Mouse (Mus musculus) kidney, postnatal 36 days (tissue): ENCODE results near the gene Tm2d3.
A peak's percentile ranks its signal among the peaks of the same experiment; 100 is the strongest.

Experiments used
- DNase-seq, 2 experiments: peaks; one replicate each; pipeline ENCODE4 v3.0.0; 2021 to 2022; ENCODE audit warnings: mixed read lengths in 2 of 2

Tm2d3 gene

DNA sequence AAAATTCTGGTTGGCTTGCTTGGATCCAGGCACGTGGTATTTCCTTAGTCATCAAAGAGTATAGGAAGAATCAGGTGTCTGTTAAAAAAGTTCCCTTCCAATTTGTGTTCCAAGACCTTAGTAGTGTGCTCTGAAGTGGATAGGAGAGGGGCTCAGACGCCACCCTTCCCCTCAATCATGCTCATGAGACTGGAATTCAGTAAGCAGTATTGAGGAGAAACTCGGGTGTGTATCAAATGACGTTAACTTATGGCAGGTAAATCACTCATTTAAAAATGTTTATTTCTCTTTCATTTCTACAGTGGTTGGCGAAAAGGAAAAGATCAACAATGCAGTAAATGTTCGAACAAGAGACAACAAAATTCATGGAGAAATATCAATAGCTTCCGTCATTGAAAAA lies at the start of gene Tm2d3:
Tm2d3 (plus strand) TSS at position 301 of the 400 bp plus-strand sequence.
- DNase-seq = no peak

DNA sequence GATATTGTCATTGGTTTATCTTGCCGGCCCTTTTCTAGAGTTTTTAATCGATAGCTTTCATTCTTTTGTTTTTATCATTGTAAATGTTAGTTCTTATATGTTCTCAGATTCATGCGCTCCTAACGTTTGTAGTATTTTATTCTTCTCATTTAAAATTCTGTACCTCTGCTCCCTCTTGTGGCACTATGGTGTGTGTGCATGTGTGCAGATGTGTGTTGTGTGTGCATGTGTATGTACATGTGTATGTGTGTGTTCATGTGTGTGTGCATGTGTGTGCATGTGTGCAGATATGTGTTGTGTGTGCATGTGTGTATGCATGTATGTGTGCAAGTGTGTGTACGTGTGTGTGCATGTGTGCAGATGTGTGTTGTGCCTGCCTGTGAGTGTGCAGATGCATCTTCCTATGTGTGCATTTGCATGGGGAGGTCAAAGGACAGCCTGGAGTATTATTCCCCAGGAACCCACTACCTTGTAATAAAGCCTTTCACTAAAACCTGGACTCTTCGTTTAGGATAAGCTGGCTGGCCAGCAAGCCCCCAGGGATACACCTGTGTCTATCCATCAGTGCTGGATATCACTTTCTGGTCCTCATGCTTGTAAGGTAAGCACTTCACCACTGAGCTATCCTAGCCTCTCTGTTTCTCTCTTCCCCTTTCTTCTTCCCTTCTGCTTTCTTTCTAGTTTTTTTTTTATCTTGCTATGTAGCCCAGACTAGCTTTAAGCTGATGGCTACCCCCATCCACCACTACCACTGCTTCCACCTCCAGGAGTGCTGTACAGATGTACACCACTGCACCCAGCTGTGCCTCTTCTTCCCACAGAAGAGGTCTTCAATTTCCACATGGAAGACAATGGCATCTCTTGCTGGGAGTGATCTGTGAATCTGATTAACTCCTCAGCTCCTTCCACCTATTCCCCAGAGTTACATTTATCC lies 48.3 kb upstream of the Tm2d3 start:
- peak in 1 of 2 experiments; percentile 6 for DNase-seq

DNA sequence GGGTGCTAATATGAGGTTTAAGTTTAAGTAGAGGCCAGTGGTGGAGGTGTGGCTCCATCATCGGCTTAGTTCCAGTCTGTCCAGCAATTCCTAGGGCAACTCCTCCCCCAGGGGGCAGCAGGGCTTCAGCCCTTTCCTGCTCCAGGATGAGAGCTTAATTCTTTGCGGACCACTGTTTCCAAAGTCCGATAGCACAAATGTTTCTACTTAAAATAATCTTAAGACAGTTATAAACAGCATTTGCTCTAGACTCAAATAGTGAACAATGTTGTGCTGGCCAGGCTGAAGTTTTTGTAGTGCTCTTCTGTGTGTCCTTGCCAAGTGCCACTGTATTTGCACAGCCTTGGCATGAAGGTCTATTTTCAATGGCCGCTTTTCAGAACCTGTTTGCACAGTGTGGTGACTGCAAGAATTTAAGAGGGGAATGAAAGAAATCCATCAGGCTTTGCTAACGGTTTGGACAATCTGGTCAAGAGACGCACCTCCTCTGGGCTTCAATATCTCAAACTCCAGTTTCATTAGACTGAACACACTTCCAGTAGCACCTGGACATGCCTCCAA lies 47.0 kb upstream of the Tm2d3 start:
- no peak for DNase-seq

- peak; percentile 97 to 99 for DNase-seq
Measured at GRCm38 (mm10) chr7:65644643-65645351, 46.2 kb upstream of the Tm2d3 start, which contains the start of gene Tarsl2. Gene Tarsl2, plus strand, starts transcription at chr7:65644898.

DNA sequence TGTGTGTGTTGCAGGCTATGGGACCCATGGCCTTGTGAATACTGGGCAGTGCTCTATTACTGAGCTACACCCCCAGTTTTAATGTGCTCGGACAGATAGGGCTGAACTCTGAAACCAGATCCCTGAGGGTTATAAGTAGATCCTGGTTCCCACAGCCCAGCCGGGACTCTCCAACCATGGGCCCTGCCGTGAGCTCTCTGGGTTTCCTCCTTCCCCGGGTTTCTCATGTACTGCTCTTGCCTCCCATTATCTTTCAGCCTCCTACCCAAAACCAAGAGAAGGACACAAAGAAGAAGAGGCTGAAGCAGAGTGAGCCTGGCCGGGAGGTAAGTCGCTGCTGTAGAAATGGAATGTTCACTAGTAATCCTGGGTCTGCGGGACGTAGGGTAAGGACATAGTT lies 45.0 kb upstream of the Tm2d3 start:
- DNase-seq = no peak

GRCm38 (mm10) chr7:65650662-65651061 lies 40.3 kb upstream of the Tm2d3 start:
- no peak for DNase-seq

GRCm38 (mm10) chr7:65657490-65658120 lies 33.4 kb upstream of the Tm2d3 start:
- no peak for DNase-seq

GRCm38 (mm10) chr7:65663225-65663790 lies 27.7 kb upstream of the Tm2d3 start:
- DNase-seq = no peak

- peak; percentile 39 to 49 for DNase-seq
Measured at GRCm38 (mm10) chr7:65663886-65664285, 27.1 kb upstream of the Tm2d3 start.

GRCm38 (mm10) chr7:65667491-65667890 lies 23.5 kb upstream of the Tm2d3 start:
- no peak for DNase-seq

DNA sequence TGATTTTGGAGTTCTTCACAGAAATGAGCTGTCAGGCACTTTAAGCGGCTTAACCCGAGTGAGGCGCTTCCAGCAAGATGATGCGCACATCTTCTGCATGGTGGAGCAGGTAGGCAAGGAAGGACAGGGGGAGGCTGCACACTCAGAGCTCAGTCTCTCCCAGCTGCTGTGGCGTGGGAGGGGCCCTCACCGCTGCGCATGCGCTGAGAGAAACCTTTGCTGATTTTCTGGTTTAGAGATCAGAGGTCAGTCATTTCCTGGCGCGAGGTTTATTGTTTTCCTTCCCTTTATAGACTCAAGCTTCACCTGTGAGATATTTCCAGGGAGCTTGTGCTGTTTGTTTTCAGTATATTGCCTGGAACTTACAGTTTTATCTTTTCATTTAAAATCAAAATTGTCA lies 12.9 kb upstream of the Tm2d3 start:
- peak in 1 of 2 experiments; percentile 52 for DNase-seq

DNA sequence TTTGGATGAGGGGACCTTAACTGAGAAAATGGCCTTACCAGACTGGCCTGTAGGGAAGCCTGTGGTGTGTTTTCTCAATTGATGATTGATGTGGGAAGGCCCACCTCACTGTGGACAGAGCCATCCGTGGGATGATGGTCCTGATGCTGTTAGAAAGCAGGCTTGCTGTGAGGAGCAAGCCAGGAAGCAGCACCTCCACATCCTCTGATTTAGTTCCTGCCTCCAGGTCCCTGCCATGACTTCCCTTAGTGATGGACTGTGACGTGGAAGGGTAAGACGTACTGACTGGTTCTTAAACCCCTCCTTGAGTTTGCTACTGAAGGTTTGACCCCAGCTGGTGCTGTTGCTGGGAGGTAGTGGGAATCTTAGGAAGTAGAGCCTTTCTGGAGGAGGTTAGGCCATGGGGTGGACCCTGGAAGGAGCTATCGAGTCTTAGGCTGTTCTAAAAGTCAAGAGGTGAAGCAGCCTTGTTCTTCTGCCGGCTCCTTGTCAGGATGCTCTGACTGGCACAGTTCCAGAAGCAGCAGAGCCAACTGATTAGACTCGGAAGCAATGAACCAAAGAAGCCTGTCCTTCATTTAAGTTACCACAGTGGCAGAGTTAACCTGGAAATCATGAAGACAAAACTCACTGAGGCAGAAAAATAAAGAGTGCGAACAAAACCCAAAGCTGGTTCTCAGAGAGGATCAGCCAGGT lies 11.9 kb upstream of the Tm2d3 start:
- no peak for DNase-seq

DNA sequence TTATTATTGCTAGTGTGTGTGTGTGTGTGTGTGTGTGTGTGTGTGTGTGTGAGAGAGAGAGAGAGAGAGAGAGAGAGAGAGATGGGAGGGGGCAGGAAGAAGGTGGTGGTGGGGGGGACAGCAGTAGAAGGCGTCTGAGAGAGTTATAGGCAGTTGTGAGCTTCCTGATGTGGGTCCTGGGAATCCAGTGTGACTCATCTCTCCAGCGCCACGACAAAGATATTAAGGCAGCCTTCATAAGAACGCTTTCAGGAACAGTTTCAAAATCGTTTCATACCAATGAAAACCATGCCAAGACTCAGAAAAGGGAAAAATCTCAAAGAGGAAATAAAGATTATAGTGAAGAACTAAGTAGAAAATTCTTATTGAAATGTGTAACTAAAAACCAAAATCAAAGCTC lies 9.8 kb upstream of the Tm2d3 start:
- DNase-seq = no peak

GRCm38 (mm10) chr7:65684256-65684835 lies 6.6 kb upstream of the Tm2d3 start:
- no peak for DNase-seq

DNA sequence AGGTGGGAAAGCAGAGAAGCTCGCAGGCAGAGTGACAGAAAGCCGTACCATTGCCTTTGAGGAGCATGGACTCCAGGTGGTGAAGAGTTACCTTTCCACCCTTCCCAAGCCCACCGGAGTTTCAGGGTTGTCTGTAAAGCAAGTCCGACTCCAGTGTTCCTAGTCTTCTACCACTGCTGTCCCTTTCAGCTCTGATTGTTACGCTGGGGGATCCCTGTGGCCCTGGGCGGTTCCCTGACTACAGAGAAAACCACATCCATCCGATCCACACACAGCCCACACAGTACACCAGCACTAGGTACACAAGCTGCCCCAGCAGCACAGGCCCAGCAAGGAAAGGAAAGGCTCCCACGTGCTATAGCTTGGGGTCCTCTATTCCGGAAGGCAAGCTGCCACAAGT lies 4.3 kb upstream of the Tm2d3 start:
- no peak for DNase-seq

GRCm38 (mm10) chr7:65691929-65692605 lies 1.1 kb downstream of the Tm2d3 start:
- no peak for DNase-seq

DNA sequence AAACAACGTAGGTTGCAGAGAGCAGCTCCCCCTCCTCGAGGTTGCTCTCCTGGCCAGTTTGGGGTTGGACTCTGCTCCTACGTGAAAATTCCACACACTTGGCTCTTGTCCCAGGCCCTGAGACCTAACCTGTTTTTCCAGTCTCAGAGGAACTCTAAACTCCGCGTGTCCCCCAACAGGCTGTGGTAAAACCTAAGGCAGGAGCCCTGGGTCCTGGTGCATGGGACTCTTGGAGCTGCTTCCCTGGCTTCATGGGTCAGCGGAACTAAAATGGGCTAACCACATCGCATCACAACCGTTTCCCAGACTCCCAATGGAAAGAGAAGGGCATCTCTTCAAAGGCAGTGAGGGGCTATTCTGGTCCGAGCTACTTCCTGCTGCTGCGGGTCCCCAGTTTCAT lies 1.9 kb downstream of the Tm2d3 start:
- peak; percentile 82 to 83 for DNase-seq

DNA sequence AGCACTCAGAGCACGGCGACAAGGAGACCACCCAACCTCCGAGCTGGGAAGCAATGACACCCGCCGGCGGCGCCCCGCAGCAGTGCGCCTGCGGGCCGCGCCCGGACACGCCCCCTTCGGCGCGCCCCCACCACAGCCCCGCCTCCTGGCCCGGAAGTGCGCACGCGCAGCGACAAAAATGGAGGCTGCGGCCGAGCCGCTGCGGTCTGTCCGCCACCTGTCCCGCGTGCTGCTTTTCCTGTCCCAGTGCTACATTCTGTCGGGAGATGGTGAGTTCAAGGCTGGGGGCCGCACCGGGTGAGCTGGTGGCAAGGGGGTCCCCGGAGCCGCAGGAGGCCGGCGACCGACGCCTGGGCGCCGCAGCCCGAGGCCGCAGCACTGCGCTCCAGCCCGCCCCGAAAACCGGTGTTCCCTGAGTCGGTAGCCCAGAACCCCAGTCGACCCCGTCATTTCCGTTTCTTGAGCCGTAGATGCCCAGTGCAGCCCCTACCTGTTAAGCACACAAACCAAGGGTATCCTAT lies 2.4 kb downstream of the Tm2d3 start:
- peak; percentile 80 to 93 for DNase-seq

GRCm38 (mm10) chr7:65696450-65696849 lies 5.5 kb downstream of the Tm2d3 start:
- DNase-seq = peak; percentile 24 to 31

GRCm38 (mm10) chr7:65702076-65702475 lies 11.1 kb downstream of the Tm2d3 start:
- DNase-seq = no peak

DNA sequence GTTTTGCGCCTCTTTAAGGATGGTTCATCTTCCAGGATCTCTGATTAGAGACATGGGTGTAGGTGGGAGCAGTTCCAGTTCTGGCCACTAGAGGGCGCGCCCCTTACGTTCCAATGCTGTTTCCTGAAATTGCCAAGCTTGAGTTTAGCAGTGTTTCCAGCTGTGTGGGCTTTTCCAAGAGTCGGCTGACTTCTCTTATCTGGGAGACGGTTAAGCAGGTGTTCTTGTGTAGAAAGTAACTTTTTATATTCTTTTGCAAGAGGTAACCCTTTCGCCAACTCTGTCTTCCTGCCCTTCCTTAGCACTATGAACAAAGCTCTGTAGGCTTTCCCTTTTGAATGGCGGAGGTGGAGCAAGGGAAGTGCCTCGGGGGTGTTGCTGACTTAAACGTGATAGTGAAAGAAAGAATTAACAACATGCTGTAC lies 13.9 kb downstream of the Tm2d3 start:
- peak; percentile 70 to 90 for DNase-seq
